In the genomic region with DNA sequence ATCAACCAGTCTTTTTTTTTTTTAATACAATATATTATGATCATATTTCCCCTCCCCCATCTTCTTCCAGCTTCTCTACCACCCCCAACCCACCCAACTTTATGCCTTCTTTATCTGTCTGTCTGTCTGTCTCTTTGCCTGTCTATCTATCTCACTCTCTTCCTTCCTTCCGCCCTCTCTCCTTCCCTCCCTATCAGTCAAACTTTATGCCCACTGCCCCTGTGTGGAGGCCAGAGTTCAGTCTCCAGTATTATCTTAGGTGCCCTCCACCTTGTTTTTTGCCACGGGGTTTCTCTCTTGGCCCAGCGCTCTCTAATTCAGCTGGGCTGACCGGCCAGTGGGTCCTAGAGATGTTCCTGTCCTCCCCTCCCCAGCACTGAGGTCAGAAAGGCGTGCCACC, we compare ENCODE assay signal across 12 mouse cellular contexts.
"Had no signal": no experiment of that assay in that cellular context is flagged by ENCODE, and none has a peak within 500 bp of the region (broad histone marks: within the 10 kb centered on the region; RNA-seq: fewer than 3 reads in every experiment).

No protein-coding gene starts in this region.

- H3K4me3 ChIP-seq: lung, embryonic 15.5 days; megakaryocyte, embryonic 14.5 days; midbrain, embryonic 12.5 days; neural tube, embryonic 12.5 days had no signal

- ATAC-seq: lung, postnatal 0 days had no signal

- H3K4me2 ChIP-seq: lung, embryonic 15.5 days; midbrain, embryonic 12.5 days; neural tube, embryonic 12.5 days had no signal

- H3K9ac ChIP-seq: liver, postnatal 0 days; lung, embryonic 15.5 days; midbrain, embryonic 12.5 days; neural tube, embryonic 12.5 days had no signal

- H3K36me3 ChIP-seq: lung, embryonic 15.5 days; midbrain, embryonic 12.5 days; neural tube, embryonic 12.5 days had no signal

- H3K27me3 ChIP-seq: lung, embryonic 15.5 days; neural tube, embryonic 12.5 days had no signal

- H3K27ac ChIP-seq: lung, embryonic 15.5 days; macrophage; midbrain, embryonic 12.5 days; neural tube, embryonic 12.5 days had no signal

- DNase-seq: lung, adult 2 months; lung, postnatal 14 days; lung, postnatal 36 days; midbrain, embryonic 14.5 days; spleen, adult 18-20 months had no signal

- H3K9me3 ChIP-seq: lung, embryonic 15.5 days; megakaryocyte, embryonic 14.5 days; midbrain, embryonic 12.5 days; neural tube, embryonic 12.5 days had no signal

- H3K4me1 ChIP-seq: neural tube, embryonic 12.5 days had no signal
